Mouse (Mus musculus) MEL (cell line): ENCODE measurements around the gene Plekhf1.

ENCODE experiments used
- CTCF ChIP-seq, 3 experiments: IDR thresholded peaks in 2 of 3; conservative IDR thresholded peaks in 1 of 3; 2 replicates each; pipeline ENCODE4 v1.5.1; 2011 to 2012; ENCODE audit warnings: low read length in 3 of 3, low read depth in 2 of 3, mild to moderate bottlenecking in 2 of 3, improper control_type of control experiment in 1 of 3, inconsistent platforms in 1 of 3, mixed read lengths in 1 of 3, moderate library complexity in 1 of 3; ENCODE audit not compliant: control insufficient read depth in 1 of 3, insufficient read depth in 1 of 3, poor library complexity in 1 of 3, severe bottlenecking in 1 of 3
- GABPA ChIP-seq: IDR thresholded peaks from 2 replicates; pipeline ENCODE4 v1.6.1; 2012; ENCODE audit warnings: low read depth, mild to moderate bottlenecking, inconsistent platforms, low read length, improper control_type of control experiment, moderate library complexity
- MAX ChIP-seq: IDR thresholded peaks from 2 replicates; pipeline ENCODE4 v1.6.1; 2011; ENCODE audit warnings: low read length, improper control_type of control experiment
- MAZ ChIP-seq: IDR thresholded peaks from 2 replicates; pipeline ENCODE4 v1.6.1; 2012; ENCODE audit warnings: low read depth, mild to moderate bottlenecking, inconsistent platforms, low read length, improper control_type of control experiment
- MXI1 ChIP-seq: IDR thresholded peaks from 2 replicates; pipeline ENCODE4 v1.6.1; 2011; ENCODE audit warnings: mild to moderate bottlenecking, low read depth, low read length, improper control_type of control experiment
- MYB ChIP-seq: IDR thresholded peaks from 2 replicates; pipeline ENCODE4 v1.6.1; 2011; ENCODE audit warnings: mild to moderate bottlenecking, low read depth, low read length, improper control_type of control experiment
- POLR2A ChIP-seq, 2 experiments: IDR thresholded peaks; 2 replicates each; pipeline ENCODE4 v1.6.1; 2011 to 2012; ENCODE audit warnings: low read length in 2 of 2, mild to moderate bottlenecking in 2 of 2, control low read depth in 1 of 2, improper control_type of control experiment in 1 of 2, low read depth in 1 of 2, moderate library complexity in 1 of 2; ENCODE audit not compliant: control insufficient read depth in 1 of 2, insufficient read depth in 1 of 2, poor library complexity in 1 of 2
- USF1 ChIP-seq: IDR thresholded peaks from 2 replicates; pipeline ENCODE4 v1.6.1; 2014; ENCODE audit warnings: low read depth, mild to moderate bottlenecking, inconsistent platforms, low read length, improper control_type of control experiment, moderate library complexity
- ZC3H11A ChIP-seq: IDR thresholded peaks from 2 replicates; pipeline ENCODE4 v1.6.1; 2012; ENCODE audit warnings: low read depth, mild to moderate bottlenecking, inconsistent platforms, low read length, improper control_type of control experiment
- ZMIZ1 ChIP-seq: IDR thresholded peaks from 2 replicates; pipeline ENCODE4 v1.6.1; 2012; ENCODE audit warnings: low read depth, mild to moderate bottlenecking, inconsistent platforms, low read length, improper control_type of control experiment, moderate library complexity

GRCm38 (mm10) chr7:38262406-38262805, 34.6 kb upstream of the Plekhf1 start:
- TF ChIP-seq GABPA (no peak), MXI1 (no peak), MYB (no peak), MAX (no peak), POLR2A (IDR thresholded peaks at IDR 0.05; ENCODE audit: control insufficient read depth in 1 of 2, insufficient read depth in 1 of 2, low read depth in 1 of 2, low read length in 2 of 2, poor library complexity in 1 of 2) (no peak), USF1 (no peak), CTCF (IDR thresholded peaks at IDR 0.05 in 2 of 3, conservative IDR thresholded peaks at IDR 0.05 in 1 of 3; ENCODE audit: control insufficient read depth in 1 of 3, insufficient read depth in 1 of 3, low read depth in 2 of 3, low read length in 3 of 3, poor library complexity in 1 of 3, severe bottlenecking in 1 of 3) (no peak), MAZ (no peak), ZC3H11A (no peak), ZMIZ1 (no peak)
